Mouse (Mus musculus): ENCODE data around the gene Krt15. TPM values are rescaled to one million over a fixed set of nuclear protein-coding genes. Genes with fewer than 3 reads are reported as not detected.

Krt15 gene
- polyA plus RNA-seq, 1 experiment = 22.7 TPM

GRCm38 (mm10) chr11:100124901-100125300 is 10.8 kb downstream of the Krt15 start:
- DNase-seq (ENCODE audit: low read depth) = no peak

GRCm38 (mm10) chr11:100121466-100121865 is 14.3 kb downstream of the Krt15 start, which contains the start of gene Krt13:
TSS of gene Krt13 (minus strand) at chr11:100121566.
- no peak for DNase-seq (ENCODE audit: low read depth)

- no peak for DNase-seq (ENCODE audit: low read depth)
Observed at GRCm38 (mm10) chr11:100120331-100120730, 15.4 kb downstream of the Krt15 start.

- no peak for DNase-seq (ENCODE audit: low read depth)
Observed at GRCm38 (mm10) chr11:100113742-100114029, 22.0 kb downstream of the Krt15 start.

GRCm38 (mm10) chr11:100112935-100113741 is 22.6 kb downstream of the Krt15 start:
- DNase-seq (ENCODE audit: low read depth) = no peak

- DNase-seq (ENCODE audit: low read depth) = no peak
Observed at GRCm38 (mm10) chr11:100105576-100106122, 30.1 kb downstream of the Krt15 start, which contains the start of gene Krt36. TSS of gene Krt36 (minus strand) at chr11:100105626.

GRCm38 (mm10) chr11:100102693-100103429 is 32.9 kb downstream of the Krt15 start:
- no peak for DNase-seq (ENCODE audit: low read depth)

GRCm38 (mm10) chr11:100100391-100100790 is 35.3 kb downstream of the Krt15 start:
- peak; percentile 81 for DNase-seq (ENCODE audit: low read depth)

GRCm38 (mm10) chr11:100097819-100098218 is 37.9 kb downstream of the Krt15 start:
- no peak for DNase-seq (ENCODE audit: low read depth)

GRCm38 (mm10) chr11:100096141-100096540 is 39.6 kb downstream of the Krt15 start, which contains the start of gene Krt35:
TSS of gene Krt35 (minus strand) at chr11:100096241.
- DNase-seq (ENCODE audit: low read depth) = no peak

- DNase-seq (ENCODE audit: low read depth) = no peak
Observed at GRCm38 (mm10) chr11:100088378-100089025, 47.2 kb downstream of the Krt15 start.

- DNase-seq (ENCODE audit: low read depth) = no peak
Observed at GRCm38 (mm10) chr11:100087861-100088260, 47.9 kb downstream of the Krt15 start, which contains the start of gene Krt32. TSS of gene Krt32 (minus strand) at chr11:100088226.

Other genes with a start within 250 kb of the Krt15 start
- not detected in 2 replicates for gene Krtap31-1, start 228.0 kb downstream of the Krt15 start, polyA plus RNA-seq (2012; rRNA removed)
- gene Gm11565, start 221.2 kb downstream of the Krt15 start, polyA plus RNA-seq (2012; rRNA removed) = not detected in 2 replicates
- not detected in 2 replicates for gene Krtap31-2, start 199.6 kb downstream of the Krt15 start, polyA plus RNA-seq (2012; rRNA removed)
- gene Krtap9-5, start 187.5 kb downstream of the Krt15 start, polyA plus RNA-seq (2012; rRNA removed) = not detected in 2 replicates
- gene Krtap29-1, start 156.9 kb downstream of the Krt15 start, polyA plus RNA-seq (2012; rRNA removed) = not detected in 2 replicates
- not detected in 2 replicates for gene Krtap16-1, start 149.3 kb downstream of the Krt15 start, polyA plus RNA-seq (2012; rRNA removed)
- gene Krtap17-1, start 141.9 kb downstream of the Krt15 start, polyA plus RNA-seq (2012; rRNA removed) = not detected in 2 replicates
- 0.09 TPM in 1 of 2 replicates, not detected in the other for gene Krt33a, start 119.7 kb downstream of the Krt15 start, polyA plus RNA-seq (2012; rRNA removed)
- gene Krt33b, start 106.1 kb downstream of the Krt15 start, polyA plus RNA-seq (2012; rRNA removed) = not detected in 2 replicates
- gene Krt34, start 94.4 kb downstream of the Krt15 start, polyA plus RNA-seq (2012; rRNA removed) = not detected in 2 replicates
- gene Krt31, start 85.4 kb downstream of the Krt15 start, polyA plus RNA-seq (2012; rRNA removed) = 0.16 and 0.19 TPM in 2 replicates
- gene Krt32, start 47.7 kb downstream of the Krt15 start, polyA plus RNA-seq (2012; rRNA removed) = 0.71 and 3.7 TPM in 2 replicates
- 0.13 and 0.35 TPM in 2 replicates for gene Krt35, start 39.7 kb downstream of the Krt15 start, polyA plus RNA-seq (2012; rRNA removed)
- gene Krt36, start 30.3 kb downstream of the Krt15 start, polyA plus RNA-seq (2012; rRNA removed) = 0.63 and 1.0 TPM in 2 replicates
- gene Krt13, start 14.4 kb downstream of the Krt15 start, polyA plus RNA-seq (2012; rRNA removed) = not detected in 2 replicates
- gene Krt19, start 12.7 kb upstream of the Krt15 start, polyA plus RNA-seq (2012; rRNA removed) = 181 and 213 TPM in 2 replicates
- gene Krt9, start 57.3 kb upstream of the Krt15 start, polyA plus RNA-seq (2012; rRNA removed) = 0.04 TPM in 1 of 2 replicates, not detected in the other
- 40.0 and 42.3 TPM in 2 replicates for gene Krt14, start 71.6 kb upstream of the Krt15 start, polyA plus RNA-seq (2012; rRNA removed)
- not detected in 2 replicates for gene Krt16, start 113.0 kb upstream of the Krt15 start, polyA plus RNA-seq (2012; rRNA removed)
- gene Krt17, start 125.1 kb upstream of the Krt15 start, polyA plus RNA-seq (2012; rRNA removed) = 2.4 and 2.9 TPM in 2 replicates
- gene Krt42, start 133.9 kb upstream of the Krt15 start, polyA plus RNA-seq (2012; rRNA removed) = not detected in 2 replicates
- gene Eif1, start 184.0 kb upstream of the Krt15 start, polyA plus RNA-seq (2012; rRNA removed) = 113 and 130 TPM in 2 replicates
- not detected in 2 replicates for gene Gast, start 198.5 kb upstream of the Krt15 start, polyA plus RNA-seq (2012; rRNA removed)
- 27.5 and 36.4 TPM in 2 replicates for gene Hap1, start 220.2 kb upstream of the Krt15 start, polyA plus RNA-seq (2012; rRNA removed)

Measured in gonadal fat pad, adult 2 months (tissue).